Mouse (Mus musculus) kidney, postnatal 25 days (tissue): ENCODE data around the gene Luzp1.

Experiments
- DNase-seq, 2 experiments: peaks; one replicate each; pipeline ENCODE4 v3.0.0; 2021; ENCODE audit warnings: mixed read lengths in 2 of 2

The Luzp1 gene

GRCm38 (mm10) chr4:136548381-136548801 lies 78.8 kb downstream of the Luzp1 start:
- DNase-seq, result peak; percentile 49 to 51

DNA sequence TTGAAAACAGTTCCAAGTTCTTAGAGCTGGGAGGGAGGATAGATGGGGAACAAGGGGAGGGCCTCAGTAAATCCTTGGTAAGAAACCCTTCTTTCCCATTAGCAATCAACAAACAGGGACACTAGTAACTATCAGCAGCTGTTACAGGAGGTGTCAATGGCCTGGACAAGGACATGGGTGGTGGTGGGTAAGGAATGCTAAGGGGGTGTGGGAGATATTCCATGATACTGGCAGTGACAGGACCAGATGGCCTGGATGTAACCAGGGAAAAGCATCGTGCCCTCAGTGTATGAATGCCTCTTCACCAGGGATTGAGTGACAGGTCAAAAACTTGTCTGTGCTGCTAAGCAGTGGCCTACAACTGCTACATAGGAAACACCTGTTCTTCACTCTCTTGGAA lies 83.5 kb downstream of the Luzp1 start:
- DNase-seq, result no peak

- no peak for DNase-seq
Measured at GRCm38 (mm10) chr4:136557638-136558037, 88.1 kb downstream of the Luzp1 start.

GRCm38 (mm10) chr4:136559690-136560089 lies 90.1 kb downstream of the Luzp1 start:
- peak in 1 of 2 experiments; percentile 41 for DNase-seq

DNA sequence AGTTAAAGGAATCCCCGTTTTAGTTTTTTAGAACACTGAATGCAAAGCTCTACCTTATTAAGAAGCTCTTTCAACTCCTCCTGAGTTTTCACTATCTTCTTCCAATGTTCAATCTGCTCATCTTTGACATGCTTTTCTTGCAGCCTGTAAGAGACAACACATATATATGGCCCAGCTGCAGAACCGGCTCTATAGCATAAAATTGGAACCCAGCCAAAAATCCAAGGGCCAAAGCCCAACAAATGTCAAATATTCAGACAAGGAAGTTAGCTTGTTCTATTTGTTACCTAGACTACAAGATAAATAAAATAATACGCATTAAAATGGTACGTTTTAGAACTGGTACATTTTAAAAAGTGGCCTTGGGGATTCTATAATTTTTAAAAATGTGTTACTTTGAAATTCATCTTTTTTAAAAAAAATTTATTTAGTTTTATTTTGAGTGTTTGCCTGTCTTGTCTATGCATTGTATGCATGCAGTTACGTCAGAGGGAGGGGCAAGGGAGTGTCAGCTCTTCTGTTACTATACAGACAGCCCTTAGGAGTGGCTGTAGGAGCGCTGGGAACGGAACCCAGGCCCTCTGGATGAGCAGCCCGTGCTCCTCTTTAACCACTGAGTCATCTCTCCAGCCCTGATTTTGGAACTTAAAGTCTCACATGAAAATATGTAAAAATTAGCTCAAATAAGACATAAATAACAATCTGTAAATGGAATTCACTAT lies 90.9 kb downstream of the Luzp1 start:
- no peak for DNase-seq

GRCm38 (mm10) chr4:136562755-136563154 lies 93.2 kb downstream of the Luzp1 start:
- DNase-seq, result no peak

DNA sequence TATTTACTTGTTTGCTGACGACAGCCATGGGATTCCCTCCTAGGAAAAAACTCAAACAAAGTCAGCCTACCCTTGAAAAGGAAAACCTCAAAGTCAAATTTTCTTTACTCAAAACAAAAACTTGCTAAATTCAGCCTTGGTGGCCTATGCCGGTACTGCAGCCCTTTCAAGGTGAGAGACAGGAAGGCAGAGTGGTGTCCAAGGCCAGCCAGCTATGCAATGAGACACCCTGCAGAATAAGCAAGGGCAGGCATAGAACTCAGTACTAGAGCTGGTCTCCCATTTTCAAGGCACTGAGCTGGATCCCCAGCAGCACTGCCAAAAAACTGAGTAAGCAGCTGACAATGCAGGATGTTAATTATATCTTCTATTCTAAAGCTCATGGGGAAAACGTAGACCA lies 99.1 kb downstream of the Luzp1 start:
- DNase-seq, result peak in 1 of 2 experiments; percentile 17

DNA sequence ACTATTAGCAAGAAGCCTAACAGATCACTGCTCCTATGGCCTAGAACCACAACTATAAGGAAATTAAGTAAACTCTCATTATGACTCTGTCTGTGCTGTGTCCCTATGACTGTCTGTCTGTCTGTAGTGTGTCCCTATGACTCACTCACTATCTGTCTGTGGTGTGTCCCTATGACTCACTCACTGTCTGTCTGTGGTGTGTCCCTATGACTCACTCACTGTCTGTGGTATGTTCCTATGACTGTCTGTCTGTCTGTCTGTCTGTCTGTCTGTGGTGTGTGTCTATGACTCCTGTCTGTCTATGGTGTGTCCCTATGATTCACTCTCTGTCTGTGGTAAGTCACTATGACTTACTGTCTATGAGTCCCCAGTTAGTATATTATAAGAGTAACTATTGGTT lies 100.4 kb downstream of the Luzp1 start:
- DNase-seq, result no peak

- DNase-seq, result no peak
Measured at GRCm38 (mm10) chr4:136581885-136582284, 112.3 kb downstream of the Luzp1 start.

- DNase-seq, result no peak
Measured at GRCm38 (mm10) chr4:136587221-136587827, 117.8 kb downstream of the Luzp1 start.

DNA sequence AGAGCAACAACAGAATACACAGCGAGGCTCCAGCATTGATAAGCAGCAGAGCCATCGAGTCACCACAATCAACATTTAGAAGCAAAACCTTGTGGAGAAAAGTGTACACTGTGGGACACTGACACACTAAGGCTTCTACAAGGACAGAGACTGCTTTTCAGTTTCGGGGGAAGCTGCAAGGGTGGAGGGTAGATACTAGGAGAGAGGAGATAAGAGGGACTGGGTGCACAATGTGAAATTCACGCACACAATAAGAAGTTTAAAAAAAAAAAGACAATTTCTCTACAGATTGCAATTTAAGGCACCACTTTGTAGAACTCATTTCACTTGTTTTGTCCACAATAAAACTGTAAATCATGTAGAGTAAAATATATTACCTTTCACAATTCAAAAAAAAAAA lies 118.4 kb downstream of the Luzp1 start:
- no peak for DNase-seq

GRCm38 (mm10) chr4:136592111-136592510 lies 122.5 kb downstream of the Luzp1 start:
- DNase-seq, result no peak

- DNase-seq, result no peak
Measured at GRCm38 (mm10) chr4:136594006-136594405, 124.4 kb downstream of the Luzp1 start.

DNA sequence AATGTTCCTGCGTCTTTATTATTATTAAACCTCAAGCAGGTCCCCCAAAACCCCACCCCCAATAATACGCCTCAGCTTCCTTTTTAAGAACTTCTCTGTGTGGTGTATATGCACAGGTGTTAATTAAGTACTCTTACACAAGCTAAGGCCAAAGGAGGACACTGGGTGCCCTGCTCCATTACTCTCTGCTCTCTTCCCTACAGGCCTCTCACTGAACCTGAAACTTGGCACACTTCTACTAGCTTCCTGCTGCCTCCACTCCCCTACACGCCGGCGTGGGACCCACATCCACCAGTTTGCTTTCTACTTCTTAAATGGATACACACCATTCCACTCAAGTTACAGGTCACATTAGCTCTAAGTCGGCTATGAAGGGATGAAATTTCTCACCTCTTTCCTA lies 125.7 kb downstream of the Luzp1 start:
- peak; percentile 22 to 63 for DNase-seq

- no peak for DNase-seq
Measured at GRCm38 (mm10) chr4:136598268-136598876, 128.8 kb downstream of the Luzp1 start.

- DNase-seq, result no peak
Measured at GRCm38 (mm10) chr4:136599869-136600268, 130.3 kb downstream of the Luzp1 start.

- no peak for DNase-seq
Measured at GRCm38 (mm10) chr4:136600536-136600935, 131.0 kb downstream of the Luzp1 start.

DNA sequence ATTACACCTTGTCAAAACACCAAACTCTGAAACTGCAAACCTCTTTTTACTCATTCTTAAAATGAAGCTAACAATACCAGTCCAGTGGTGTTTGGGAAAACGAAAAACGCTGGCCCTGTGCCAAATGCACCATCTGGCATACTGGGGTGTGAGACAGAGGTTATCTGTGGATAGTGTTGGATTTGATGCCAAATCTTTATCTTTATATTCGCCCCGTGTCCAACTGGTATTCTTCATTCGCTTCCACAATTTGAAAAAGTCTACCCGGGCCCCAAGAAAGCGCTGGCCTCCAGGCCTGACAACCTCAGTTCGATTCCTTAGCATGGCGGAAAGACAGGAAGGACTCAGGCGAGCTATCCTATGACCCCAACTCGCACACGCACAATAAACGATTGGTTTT lies 131.9 kb downstream of the Luzp1 start:
- peak; percentile 62 to 73 for DNase-seq

DNA sequence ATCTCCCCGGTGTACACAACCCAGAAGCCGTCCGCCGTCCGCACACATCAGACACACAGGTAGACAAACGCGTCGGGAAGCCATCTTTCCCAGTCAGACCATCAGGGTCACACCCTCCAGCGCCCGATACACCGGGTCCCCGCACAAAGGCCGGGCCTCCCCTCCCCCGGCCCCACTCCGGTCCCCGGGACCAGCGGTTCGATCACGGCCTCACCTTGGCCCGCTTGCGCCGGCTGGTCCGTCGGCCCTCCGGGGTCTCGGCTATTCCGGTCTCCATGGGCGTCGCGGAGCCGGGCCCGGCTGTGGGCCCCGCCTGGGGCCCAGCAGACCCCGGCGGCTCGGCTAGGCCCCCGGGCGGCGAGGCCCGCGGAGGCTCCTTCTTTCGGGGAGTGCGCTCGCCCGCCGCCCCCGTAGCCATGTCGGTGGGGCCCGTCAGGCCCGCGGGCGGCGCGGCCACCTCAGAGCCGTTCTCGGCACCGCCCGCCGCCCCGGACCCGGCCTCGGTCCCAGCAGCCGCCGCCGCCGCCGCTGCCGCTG lies 132.5 kb downstream of the Luzp1 start:
- DNase-seq, result peak; percentile 47 to 60

DNA sequence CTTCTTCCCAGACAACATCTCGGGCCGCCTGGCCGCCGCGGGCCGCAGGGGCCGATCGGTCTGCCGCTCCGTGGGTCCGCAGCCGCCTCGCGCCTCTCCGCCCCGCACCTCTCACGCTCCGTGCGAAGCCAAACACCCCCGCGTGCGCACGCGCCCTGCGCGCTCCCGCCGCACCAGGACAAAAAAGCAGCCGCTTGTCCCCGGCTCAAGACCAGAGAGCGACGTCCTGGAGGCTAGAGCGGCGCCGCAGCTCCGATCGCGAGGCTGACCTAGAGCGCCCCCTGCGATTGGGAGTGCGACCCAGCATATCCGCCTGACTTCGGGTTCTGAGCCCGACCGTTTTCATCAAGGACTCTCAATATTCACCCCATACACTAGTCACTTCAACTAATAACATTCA lies 133.0 kb downstream of the Luzp1 start, which contains the start of gene Kdm1a:
Kdm1a (minus strand) TSS at position 156 of the 400 bp plus-strand sequence.
- peak; percentile 96 to 97 for DNase-seq
